Mouse (Mus musculus): ENCODE data around the gene Defb41. TPM values are rescaled to one million over a fixed set of nuclear protein-coding genes. Genes with fewer than 3 reads are reported as not detected.

Gene Defb41
- polyA plus RNA-seq, 1 experiment from 2014 or later: not detected

Other genes starting within 250 kb of the Defb41 start
- not detected in 2 replicates for gene Crisp4, start 119.2 kb downstream of the Defb41 start, polyA plus RNA-seq (2015; fragmentation: Nextera tagmentation; extraction: Ambion mirVana)
- not detected in 2 replicates for gene Defb18, start 27.7 kb downstream of the Defb41 start, polyA plus RNA-seq (2015; fragmentation: Nextera tagmentation; extraction: Ambion mirVana)